Mouse (Mus musculus) CH12F3 (cell line): Measurements from ENCODE around the gene Creld2.

Experiments used
- in situ Hi-C: fragments of 300-500 bp; cut with MboI; formaldehyde crosslinking; loops from 2 replicates; pipeline ENCODE4 v1.14.3; 2020; ENCODE audit warnings: low sequenced_read_pairs

Gene Creld2

DNA sequence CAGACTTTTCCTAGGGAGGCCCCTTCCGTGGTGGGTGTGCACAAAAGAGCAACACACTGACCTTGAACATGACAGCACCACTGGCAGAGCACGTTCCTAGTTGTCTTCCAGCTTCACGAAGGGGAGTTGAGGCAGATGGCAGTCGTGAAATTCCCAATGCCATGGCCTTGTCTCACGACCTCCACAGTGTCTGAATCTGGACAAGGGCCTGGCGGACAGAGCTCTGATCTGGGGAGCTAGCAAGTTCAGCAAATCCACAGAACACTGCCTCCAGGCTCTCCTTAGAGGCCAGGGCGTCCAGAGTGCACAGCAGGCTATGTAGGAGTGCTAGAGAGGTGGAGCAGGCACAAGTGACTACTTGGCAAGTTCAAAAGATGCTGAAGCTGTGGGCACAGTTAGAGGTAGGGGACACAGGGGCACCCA lies 47.5 kb downstream of the Creld2 start:
- in situ Hi-C loops, result no loop called here

GRCm38 (mm10) chr15:88867368-88868023 lies 48.0 kb downstream of the Creld2 start:
- in situ Hi-C loops, result no loop called here

DNA sequence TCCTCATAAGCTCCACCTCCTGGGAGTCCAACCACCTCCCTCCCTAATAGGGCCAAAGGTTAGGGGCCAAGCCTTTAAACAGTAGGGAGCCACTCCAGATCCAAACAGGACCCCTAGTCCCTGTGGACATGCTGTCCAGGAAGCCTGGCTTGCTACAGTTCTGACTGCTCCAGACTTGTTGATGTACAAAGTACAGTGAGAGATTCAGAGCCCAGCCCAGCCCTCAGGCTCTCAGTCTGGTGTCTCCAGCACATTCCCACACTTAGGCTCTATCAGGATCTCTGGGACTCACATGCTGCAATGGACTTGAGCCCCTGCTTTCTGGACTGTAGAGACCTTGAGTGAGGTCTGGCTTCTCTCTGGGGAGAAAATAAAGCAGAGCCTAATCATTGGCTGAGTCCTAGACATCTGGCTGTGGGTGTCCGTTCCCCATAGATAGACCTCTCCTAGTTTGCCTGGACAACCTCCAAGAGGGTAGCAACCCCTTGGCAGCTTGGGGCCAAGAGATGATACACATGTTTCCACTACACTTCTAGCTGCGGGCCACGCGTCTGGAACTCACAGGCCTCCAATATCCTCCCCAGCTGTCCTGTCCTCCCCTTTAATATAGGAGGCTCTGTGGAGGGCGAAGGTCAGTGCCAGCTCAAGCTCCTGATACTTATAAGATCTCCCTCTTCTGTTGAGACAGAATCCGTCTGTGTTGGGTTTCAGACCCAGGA lies 48.7 kb downstream of the Creld2 start:
- in situ Hi-C loops, result no loop called here

GRCm38 (mm10) chr15:88870418-88871185 lies 51.2 kb downstream of the Creld2 start:
- in situ Hi-C loops, result no loop called here

- in situ Hi-C loops, result no loop called here
Measured at GRCm38 (mm10) chr15:88874061-88874460, 54.6 kb downstream of the Creld2 start.

DNA sequence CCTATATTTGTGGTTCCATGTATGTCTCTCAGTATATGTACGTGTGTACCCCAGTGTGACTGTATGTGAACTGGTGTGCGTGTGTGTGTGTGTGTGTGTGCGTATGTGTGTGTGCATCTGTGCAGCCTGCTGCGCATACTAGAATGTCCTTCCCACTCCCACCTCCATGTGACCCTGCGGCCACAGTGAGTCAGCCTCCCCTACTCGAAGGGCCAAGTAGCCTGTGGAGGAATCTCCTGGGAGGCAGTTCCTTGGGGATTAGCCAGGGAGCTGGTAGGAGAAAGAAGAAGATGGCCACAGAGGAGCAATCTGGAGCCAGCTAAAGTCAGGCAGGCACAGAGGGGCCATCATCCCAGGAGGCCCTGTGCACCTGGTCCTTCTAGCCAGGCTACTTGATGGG lies 55.0 kb downstream of the Creld2 start:
- in situ Hi-C loops, result no loop called here

DNA sequence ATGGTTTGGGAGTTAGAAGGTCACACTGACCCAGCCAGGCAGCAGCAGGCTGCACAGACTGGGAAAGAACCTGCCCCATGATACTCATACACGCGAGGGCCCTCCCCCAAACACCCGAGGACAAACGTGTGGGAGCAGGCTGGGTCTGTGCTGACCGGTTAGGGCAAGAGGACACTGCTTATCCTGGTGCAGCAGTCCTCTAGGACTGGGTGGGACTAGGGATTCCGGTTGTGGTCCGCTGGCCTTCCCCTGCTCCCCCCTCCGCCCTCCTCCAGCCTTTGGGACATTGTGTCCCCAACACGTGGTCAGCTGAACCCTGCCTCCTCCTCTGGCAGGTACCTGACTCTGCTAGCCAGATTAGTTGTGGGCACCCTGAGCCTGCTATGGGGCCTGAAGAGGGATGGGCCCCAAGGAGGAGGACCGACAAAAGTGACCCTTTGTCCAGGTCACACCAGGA lies 56.2 kb downstream of the Creld2 start:
- in situ Hi-C loops, result loop anchor here (5.0 kb wide), 1 partner anchor 48 kb away; no protein-coding TSS in a partner anchor
